ENCODE assay signal across 13 mouse cellular contexts in genomic region chr2:11193099-11193618, GRCm38 (mm10). TPM values are rescaled to one million over a fixed set of nuclear protein-coding genes. Genes with fewer than 3 reads are reported as not detected.
A peak's percentile ranks its signal among the peaks of the same experiment; 100 is the strongest.
DNase-seq lines count a peak whose midpoint lies in the region; ATAC-seq and TF ChIP-seq lines count a peak whose summit lies in the region.
"Had no signal": no experiment of that assay in that cellular context is flagged by ENCODE, and none has a peak within 500 bp of the region (broad histone marks: within the 10 kb centered on the region; RNA-seq: fewer than 3 reads in every experiment).

No protein-coding gene starts in this region.

- no peak for TF ChIP-seq RAD21 in CH12.LX (IDR thresholded peaks at IDR 0.05; ENCODE audit: low read depth, low read length)

- no peaks in the 10 kb centered on the region for H3K9me3 ChIP-seq in CH12.LX (replicated peaks; ENCODE audit: low read length)
- H3K9me3 ChIP-seq in liver, embryonic 11.5 days (ENCODE audit: control insufficient read depth, low read length), result no peaks in the 10 kb centered on the region
- no peaks in the 10 kb centered on the region for H3K9me3 ChIP-seq in midbrain, embryonic 16.5 days (replicated peaks; ENCODE audit: control insufficient read depth, low read length, poor library complexity, severe bottlenecking)
- H3K9me3 ChIP-seq in hindbrain, embryonic 10.5 days, result no peaks in the 10 kb centered on the region
- H3K9me3 ChIP-seq: stomach, embryonic 15.5 days had no signal

- no peaks in the 10 kb centered on the region for H3K36me3 ChIP-seq in kidney, adult 2 months (ENCODE audit: control insufficient read depth, insufficient read depth, low read length)
- H3K36me3 ChIP-seq in CH12.LX (replicated peaks in 1 of 2; ENCODE audit: control insufficient read depth in 1 of 2, insufficient read depth in 1 of 2, low read length in 1 of 2), result no peaks in the 10 kb centered on the region
- H3K36me3 ChIP-seq in liver, embryonic 11.5 days (ENCODE audit: control insufficient read depth, insufficient read depth, low read length), result no peaks in the 10 kb centered on the region
- no peaks in the 10 kb centered on the region for H3K36me3 ChIP-seq in splenic B cell, adult 2 months (ENCODE audit: control insufficient read depth, insufficient read depth, low read length, poor library complexity, severe bottlenecking)
- H3K36me3 ChIP-seq in midbrain, embryonic 16.5 days (ENCODE audit: control insufficient read depth, insufficient read depth, low read length), result no peaks in the 10 kb centered on the region
- no peaks in the 10 kb centered on the region for H3K36me3 ChIP-seq in hindbrain, embryonic 10.5 days
- H3K36me3 ChIP-seq: stomach, embryonic 15.5 days had no signal

- H3K27ac ChIP-seq in kidney, adult 2 months (ENCODE audit: insufficient read depth, low read depth, low read length), result peak overlapping the region; percentile 93
- no peak overlapping the region for H3K27ac ChIP-seq in CH12.LX (ENCODE audit: insufficient read depth, low read depth)
- 0 out of 2 replicates have a peak overlapping the region, but pooled peaks have one; percentile 29 for H3K27ac ChIP-seq in liver, embryonic 11.5 days (ENCODE audit: low read depth, low read length)
- no peak overlapping the region for H3K27ac ChIP-seq in midbrain, embryonic 16.5 days (ENCODE audit: low read length)
- no peak overlapping the region for H3K27ac ChIP-seq in hindbrain, embryonic 10.5 days
- H3K27ac ChIP-seq: stomach, embryonic 15.5 days had no signal

- no peaks in the 10 kb centered on the region; the same call in 1 of the 2 replicates for H3K4me1 ChIP-seq in kidney, adult 2 months (ENCODE audit: control insufficient read depth, insufficient read depth, low read length)
- peaks cover 0 to 44% of the 10 kb centered on the region in 2 experiments; a peak in 2 of 4 replicates for H3K4me1 ChIP-seq in CH12.LX (ENCODE audit: control insufficient read depth in 1 of 2, insufficient read depth in 2 of 2)
- peaks cover 6% of the 10 kb centered on the region; the same call in 1 of the 2 replicates for H3K4me1 ChIP-seq in liver, embryonic 11.5 days (replicated peaks; ENCODE audit: control insufficient read depth, insufficient read depth, low read length)
- H3K4me1 ChIP-seq in midbrain, embryonic 16.5 days (ENCODE audit: control insufficient read depth, insufficient read depth, low read length), result no peaks in the 10 kb centered on the region
- no peaks in the 10 kb centered on the region for H3K4me1 ChIP-seq in hindbrain, embryonic 10.5 days (replicated peaks)
- H3K4me1 ChIP-seq: stomach, embryonic 15.5 days had no signal

- H3K4me3 ChIP-seq in kidney, adult 2 months (ENCODE audit: insufficient read depth, low read depth, low read length), result peak overlapping the region; percentile 31; the same call in 1 of the 2 replicates
- peak overlapping the region in 1 of 3 experiments; percentile 36 for H3K4me3 ChIP-seq in CH12.LX (replicated peaks in 1 of 3; ENCODE audit: low read depth in 2 of 3, low read length in 2 of 3, poor library complexity in 1 of 3)
- peak overlapping the region; percentile 14 for H3K4me3 ChIP-seq in liver, embryonic 11.5 days (ENCODE audit: low read depth, low read length)
- no peak overlapping the region for H3K4me3 ChIP-seq in midbrain, embryonic 16.5 days (ENCODE audit: low read depth, low read length)
- no peak overlapping the region for H3K4me3 ChIP-seq in hindbrain, embryonic 10.5 days
- H3K4me3 ChIP-seq: stomach, embryonic 15.5 days had no signal

- dilution Hi-C loops in CH12.LX (cut with MboI; ENCODE audit: extremely low pct_ligation_motif_present, extremely low pct_unique_long_range_greater_than_20kb, low sequenced_read_pairs), result no loop called here

- no peaks in the 10 kb centered on the region for H3K27me3 ChIP-seq in kidney, adult 2 months (replicated peaks; ENCODE audit: control insufficient read depth, insufficient read depth, low read length)
- H3K27me3 ChIP-seq in CH12.LX (replicated peaks), result no peaks in the 10 kb centered on the region
- no peaks in the 10 kb centered on the region for H3K27me3 ChIP-seq in liver, embryonic 11.5 days (replicated peaks; ENCODE audit: control insufficient read depth, insufficient read depth, low read length)
- H3K27me3 ChIP-seq in splenic B cell, adult 2 months (ENCODE audit: control insufficient read depth, insufficient read depth, low read length, poor library complexity, severe bottlenecking), result no peaks in the 10 kb centered on the region
- H3K27me3 ChIP-seq in midbrain, embryonic 16.5 days (ENCODE audit: control insufficient read depth, insufficient read depth, low read depth, low read length), result no peaks in the 10 kb centered on the region
- no peaks in the 10 kb centered on the region for H3K27me3 ChIP-seq in hindbrain, embryonic 10.5 days (ENCODE audit: insufficient read depth, poor library complexity, severe bottlenecking)
- H3K27me3 ChIP-seq: stomach, embryonic 15.5 days had no signal

- TF ChIP-seq EP300 in CH12.LX (IDR thresholded peaks at IDR 0.05; ENCODE audit: low read length), result no peak

- DNase-seq in kidney, adult 2 months, result peak; percentile 29
- DNase-seq in kidney, adult 8-10 months, result no peak
- DNase-seq in CH12.LX (ENCODE audit: extremely low read depth), result no peak
- no peak for DNase-seq in liver, embryonic 11.5 days (ENCODE audit: low spot score)
- peak; percentile 26 for DNase-seq in splenic B cell, adult 2 months (ENCODE audit: low read depth, low spot score)
- no peak for DNase-seq in hindbrain, embryonic 10.5 days (ENCODE audit: low spot score)
- DNase-seq in layer of hippocampus, postnatal 25 days (ENCODE audit: extremely low spot score in 1 of 2, low spot score in 1 of 2), result no peak
- DNase-seq: adrenal gland, postnatal 10 days; heart, postnatal 10 days; layer of hippocampus, adult 9-11 months; lung, postnatal 4 days had no signal

- in situ Hi-C loops in CH12.LX (cut with MboI; ENCODE audit: low pct_ligation_motif_present, low pct_unique_long_range_greater_than_20kb, low sequenced_read_pairs), result no loop called here

- no peak for ATAC-seq in liver, embryonic 11.5 days (replicated peaks; ENCODE audit: low FRiP score)
- ATAC-seq in midbrain, embryonic 16.5 days, result no peak

- no peak for TF ChIP-seq POLR2A in kidney, adult 2 months (IDR thresholded peaks at IDR 0.05; ENCODE audit: low read depth, low read length)
- no peak for TF ChIP-seq POLR2A in CH12.LX (IDR thresholded peaks at IDR 0.05; ENCODE audit: low read depth, low read length)

- 54% methylated on average over 6 of the region's 6 CpGs for WGBS in kidney, adult 2 months
- 40% methylated on average over 6 of the region's 6 CpGs for WGBS in liver, embryonic 11.5 days
- 90% methylated on average over 6 of the region's 6 CpGs for WGBS in midbrain, embryonic 16.5 days
- WGBS in hindbrain, embryonic 10.5 days, result 94% methylated on average over 6 of the region's 6 CpGs

- no peaks in the 10 kb centered on the region for H3K79me2 ChIP-seq in CH12.LX (replicated peaks; ENCODE audit: control insufficient read depth, extremely low read depth, insufficient read depth, poor library complexity, severe bottlenecking)

- peak overlapping the region; percentile 74; the same call in 1 of the 2 replicates for H3K9ac ChIP-seq in CH12.LX (ENCODE audit: insufficient read depth, low read depth)
- 0 out of 2 replicates have a peak overlapping the region, but pooled peaks have one; percentile 20 for H3K9ac ChIP-seq in liver, embryonic 11.5 days (ENCODE audit: low read depth, low read length)
- H3K9ac ChIP-seq in midbrain, embryonic 16.5 days (ENCODE audit: low read depth, low read length), result no peak overlapping the region
- H3K9ac ChIP-seq: stomach, embryonic 15.5 days had no signal

- no peak for TF ChIP-seq CTCF in kidney, adult 2 months (conservative IDR thresholded peaks at IDR 0.05; ENCODE audit: insufficient read depth, insufficient read length, low read depth, low read length)
- no peak for TF ChIP-seq CTCF in CH12.LX (conservative IDR thresholded peaks at IDR 0.05 in 1 of 2, IDR thresholded peaks at IDR 0.05 in 1 of 2; ENCODE audit: low read depth in 2 of 2, low read length in 2 of 2)

- peak overlapping the region; percentile 98; the same call in 1 of the 2 replicates for H3K4me2 ChIP-seq in CH12.LX (ENCODE audit: insufficient read depth, low read depth, poor library complexity, severe bottlenecking)
- H3K4me2 ChIP-seq in liver, embryonic 11.5 days, result peak overlapping the region; percentile 57
- H3K4me2 ChIP-seq in midbrain, embryonic 16.5 days (ENCODE audit: low read length), result no peak overlapping the region
- H3K4me2 ChIP-seq: stomach, embryonic 15.5 days had no signal

TF ChIP-seq in CH12.LX, 34 proteins besides CTCF, POLR2A, EP300 and RAD21:
- no peak for TF ChIP-seq RCOR1 (conservative IDR thresholded peaks at IDR 0.05; ENCODE audit: low read depth, low read length)
- TF ChIP-seq ELF1 (IDR thresholded peaks at IDR 0.05; ENCODE audit: low read depth, low read length), result no peak
- TF ChIP-seq USF1 (IDR thresholded peaks at IDR 0.05; ENCODE audit: low read depth, low read length), result no peak
- TF ChIP-seq MXI1 (IDR thresholded peaks at IDR 0.05; ENCODE audit: low read depth, low read length), result no peak
- no peak for TF ChIP-seq TCF12 (IDR thresholded peaks at IDR 0.05; ENCODE audit: low read depth, low read length)
- TF ChIP-seq KAT2A (IDR thresholded peaks at IDR 0.05; ENCODE audit: insufficient replicate concordance, low read length), result no peak
- no peak for TF ChIP-seq MAFK (IDR thresholded peaks at IDR 0.05; ENCODE audit: insufficient replicate concordance, low read length)

RNA-seq across cellular contexts. Expression of gene Prkcq, which starts 21.3 kb away (rescaled TPM):
- polyA plus RNA-seq in kidney, adult 2 months (2012; rRNA removed), result 3.6 and 5.1 TPM in 2 replicates
- total RNA-seq in CH12.LX (2012; rRNA removed) (not detected in 2 replicates), CH12.LX (2014; rRNA removed) (0.05 TPM in 1 of 2 replicates, not detected in the other)
- polyA plus RNA-seq in CH12.LX (2012; ENCODE audit: insufficient read length, low read depth), result 0.14 TPM in 1 of 2 replicates, not detected in the other
- polyA plus RNA-seq in liver, embryonic 11.5 days (2014; fragmentation: Nextera tagmentation; extraction: Ambion mirVana), result 11.9 and 13.0 TPM in 2 replicates
- 7.1 and 7.8 TPM in 2 replicates for polyA plus RNA-seq in midbrain, embryonic 16.5 days (2015; fragmentation: Nextera tagmentation; extraction: Ambion mirVana)
- polyA plus RNA-seq in hindbrain, embryonic 10.5 days (2016; fragmentation: Nextera tagmentation; extraction: Ambion mirVana), result 1.9 TPM in 2 replicates
- 10 to 100 TPM; 10.9 to 12.0 TPM for total RNA-seq in layer of hippocampus, postnatal 25 days (2021)

Comparison
In these comparisons a context has a peak if more than half of its experiments do, and no peak if none do; other contexts are left out.
1. DNase-seq: peak in kidney, adult 2 months (single experiment) and splenic B cell, adult 2 months (single experiment); none in kidney, adult 8-10 months (0 of 2), CH12.LX (single experiment), liver, embryonic 11.5 days (single experiment), hindbrain, embryonic 10.5 days (single experiment) and layer of hippocampus, postnatal 25 days (0 of 2).
2. H3K27ac ChIP-seq: peak in kidney, adult 2 months (single experiment) and liver, embryonic 11.5 days (single experiment); none in CH12.LX (single experiment), midbrain, embryonic 16.5 days (single experiment) and hindbrain, embryonic 10.5 days (single experiment).
3. H3K4me3 ChIP-seq: peak in kidney, adult 2 months (single experiment) and liver, embryonic 11.5 days (single experiment); none in midbrain, embryonic 16.5 days (single experiment) and hindbrain, embryonic 10.5 days (single experiment).